Mouse (Mus musculus) CH12F3 (cell line): Measurements from ENCODE around the gene Bach2.

Experiments used
- in situ Hi-C: fragments of 300-500 bp; cut with MboI; formaldehyde crosslinking; loops from 2 replicates; pipeline ENCODE4 v1.14.3; 2020; ENCODE audit warnings: low sequenced_read_pairs

Bach2 gene

GRCm38 (mm10) chr4:32238366-32238854 is at the start of gene Bach2:
Bach2 (plus strand) TSS chr4:32238804.
- in situ Hi-C loops: no loop called here

GRCm38 (mm10) chr4:32189416-32190036 is 49.1 kb upstream of the Bach2 start:
- in situ Hi-C loops: no loop called here

GRCm38 (mm10) chr4:32190506-32190905 is 48.1 kb upstream of the Bach2 start:
- in situ Hi-C loops: no loop called here

GRCm38 (mm10) chr4:32195945-32196921 is 42.4 kb upstream of the Bach2 start:
- in situ Hi-C loops: no loop called here

- in situ Hi-C loops: no loop called here
Observed at GRCm38 (mm10) chr4:32198031-32198430, 40.6 kb upstream of the Bach2 start.

GRCm38 (mm10) chr4:32198589-32198988 is 40.0 kb upstream of the Bach2 start:
- in situ Hi-C loops: no loop called here

- in situ Hi-C loops: no loop called here
Observed at GRCm38 (mm10) chr4:32199156-32199555, 39.4 kb upstream of the Bach2 start.

- in situ Hi-C loops: no loop called here
Observed at GRCm38 (mm10) chr4:32201114-32201513, 37.5 kb upstream of the Bach2 start.

- in situ Hi-C loops: no loop called here
Observed at GRCm38 (mm10) chr4:32202362-32202761, 36.2 kb upstream of the Bach2 start.

GRCm38 (mm10) chr4:32204819-32205218 is 33.8 kb upstream of the Bach2 start:
- in situ Hi-C loops: no loop called here

- in situ Hi-C loops: no loop called here
Observed at GRCm38 (mm10) chr4:32205825-32206224, 32.8 kb upstream of the Bach2 start.

GRCm38 (mm10) chr4:32209995-32210394 is 28.6 kb upstream of the Bach2 start:
- in situ Hi-C loops: no loop called here

- in situ Hi-C loops: no loop called here
Observed at GRCm38 (mm10) chr4:32210424-32211184, 28.0 kb upstream of the Bach2 start.

- in situ Hi-C loops: no loop called here
Observed at GRCm38 (mm10) chr4:32212593-32212992, 26.0 kb upstream of the Bach2 start.

GRCm38 (mm10) chr4:32216466-32216865 is 22.1 kb upstream of the Bach2 start:
- in situ Hi-C loops: no loop called here

GRCm38 (mm10) chr4:32217016-32217415 is 21.6 kb upstream of the Bach2 start:
- in situ Hi-C loops: no loop called here

- in situ Hi-C loops: no loop called here
Observed at GRCm38 (mm10) chr4:32217593-32217992, 21.0 kb upstream of the Bach2 start.

- in situ Hi-C loops: no loop called here
Observed at GRCm38 (mm10) chr4:32218371-32218770, 20.2 kb upstream of the Bach2 start.

- in situ Hi-C loops: no loop called here
Observed at GRCm38 (mm10) chr4:32219428-32220128, 19.0 kb upstream of the Bach2 start.

GRCm38 (mm10) chr4:32220129-32220491 is 18.5 kb upstream of the Bach2 start:
- in situ Hi-C loops: no loop called here

GRCm38 (mm10) chr4:32220961-32221360 is 17.6 kb upstream of the Bach2 start:
- in situ Hi-C loops: no loop called here
